Mouse (Mus musculus): ENCODE data around the gene Vopp1.
A peak's percentile ranks its signal among the peaks of the same experiment; 100 is the strongest.

The Vopp1 gene

DNA sequence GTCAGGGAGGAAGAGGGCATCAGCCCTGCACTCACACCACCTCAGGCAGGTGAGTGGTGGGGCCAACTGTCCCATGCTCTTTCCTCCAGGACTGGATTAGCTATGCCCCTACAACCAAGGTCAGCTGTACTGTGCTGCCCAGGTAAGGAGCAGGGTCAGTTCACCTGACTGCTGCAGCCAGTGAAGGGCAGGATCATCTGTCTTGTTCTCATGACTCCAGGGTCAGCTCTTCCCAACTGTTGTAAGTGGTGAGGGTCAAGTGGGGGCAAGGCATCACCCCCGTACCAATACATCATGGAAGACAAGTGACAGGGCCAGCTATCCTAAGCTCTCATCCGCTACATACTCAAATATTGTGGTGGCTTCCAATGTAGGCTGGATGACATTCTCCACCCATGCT, 80.8 kb downstream of the Vopp1 start:
- no peak overlapping the region for H3K4me3 ChIP-seq (replicated peaks; ENCODE audit: low read length)
- no peak for TF ChIP-seq POU5F1 (IDR thresholded peaks at IDR 0.05; ENCODE audit: borderline replicate concordance, low read length)
- TF ChIP-seq NANOG (IDR thresholded peaks at IDR 0.05; ENCODE audit: borderline replicate concordance, low read length) = no peak
- TF ChIP-seq CTCF (conservative IDR thresholded peaks at IDR 0.05; ENCODE audit: low read length) = no peak
- H3K4me1 ChIP-seq (replicated peaks; ENCODE audit: low read depth, low read length) = no peaks in the 10 kb centered on the region
- no peaks in the 10 kb centered on the region for H3K36me3 ChIP-seq (ENCODE audit: insufficient read depth, low read length)
- no peaks in the 10 kb centered on the region for H3K9me3 ChIP-seq (ENCODE audit: low read length)
- H3K27me3 ChIP-seq (ENCODE audit: insufficient read depth, low read length) = no peaks in the 10 kb centered on the region

DNA sequence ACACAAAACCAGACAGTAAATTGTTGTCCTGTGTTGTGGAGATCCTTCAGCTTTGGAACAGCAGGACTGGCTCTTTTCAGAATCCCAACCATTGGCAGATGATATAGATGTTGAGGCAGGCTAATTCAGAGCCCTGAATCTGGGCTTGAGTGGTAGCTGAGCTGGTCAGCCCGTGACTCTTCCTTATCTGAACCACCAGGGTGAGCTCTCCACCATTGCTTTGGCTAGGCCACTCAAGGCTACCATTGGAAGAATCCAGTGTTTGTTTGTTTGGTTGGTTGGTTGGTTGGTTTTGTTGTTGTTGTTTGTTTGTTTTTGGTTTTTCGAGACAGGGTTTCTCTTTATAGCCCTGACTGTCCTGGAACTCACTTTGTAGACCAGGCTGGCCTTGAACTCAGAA, 81.6 kb downstream of the Vopp1 start:
- Histone ChIP-seq H3K4me3 (replicated peaks; ENCODE audit: low read length) (no peak overlapping the region), H3K9me3 (ENCODE audit: low read length) (no peaks in the 10 kb centered on the region), H3K4me1 (replicated peaks; ENCODE audit: low read depth, low read length) (no peaks in the 10 kb centered on the region), H3K36me3 (ENCODE audit: insufficient read depth, low read length) (no peaks in the 10 kb centered on the region), H3K27me3 (ENCODE audit: insufficient read depth, low read length) (no peaks in the 10 kb centered on the region)
- no peak for TF ChIP-seq POU5F1 (IDR thresholded peaks at IDR 0.05; ENCODE audit: borderline replicate concordance, low read length)
- peak; percentile 8; the same call in 1 of the 2 replicates for TF ChIP-seq CTCF (conservative IDR thresholded peaks at IDR 0.05; ENCODE audit: low read length)
- no peak for TF ChIP-seq NANOG (IDR thresholded peaks at IDR 0.05; ENCODE audit: borderline replicate concordance, low read length)

DNA sequence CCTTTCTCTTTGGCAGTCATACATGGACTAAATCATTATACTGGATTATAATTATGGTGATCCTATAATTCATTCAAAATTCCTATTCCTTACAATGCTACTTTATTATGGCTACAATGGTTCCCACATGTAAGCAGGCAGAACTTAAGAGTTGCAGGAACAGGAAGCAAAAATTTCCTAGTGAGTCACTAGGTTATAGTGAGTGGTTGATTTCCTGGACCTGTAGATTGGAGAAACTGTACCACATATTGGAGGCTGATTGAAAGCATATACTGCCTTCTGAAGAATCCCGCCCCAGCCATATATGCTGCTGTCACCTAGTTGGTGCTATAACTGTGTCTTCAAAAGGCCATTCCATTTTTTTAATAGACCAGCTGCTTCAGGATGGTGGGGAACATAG, 82.2 kb downstream of the Vopp1 start:
- no peaks in the 10 kb centered on the region for H3K4me1 ChIP-seq (replicated peaks; ENCODE audit: low read depth, low read length)
- H3K9me3 ChIP-seq (ENCODE audit: low read length) = no peaks in the 10 kb centered on the region
- peaks cover 1% of the 10 kb centered on the region; the same call in 1 of the 2 replicates for H3K36me3 ChIP-seq (ENCODE audit: insufficient read depth, low read length)
- H3K4me3 ChIP-seq (replicated peaks; ENCODE audit: low read length) = no peak overlapping the region
- TF ChIP-seq NANOG (IDR thresholded peaks at IDR 0.05; ENCODE audit: borderline replicate concordance, low read length) (no peak), POU5F1 (IDR thresholded peaks at IDR 0.05; ENCODE audit: borderline replicate concordance, low read length) (no peak), CTCF (conservative IDR thresholded peaks at IDR 0.05; ENCODE audit: low read length) (no peak)
- H3K27me3 ChIP-seq (ENCODE audit: insufficient read depth, low read length) = no peaks in the 10 kb centered on the region

DNA sequence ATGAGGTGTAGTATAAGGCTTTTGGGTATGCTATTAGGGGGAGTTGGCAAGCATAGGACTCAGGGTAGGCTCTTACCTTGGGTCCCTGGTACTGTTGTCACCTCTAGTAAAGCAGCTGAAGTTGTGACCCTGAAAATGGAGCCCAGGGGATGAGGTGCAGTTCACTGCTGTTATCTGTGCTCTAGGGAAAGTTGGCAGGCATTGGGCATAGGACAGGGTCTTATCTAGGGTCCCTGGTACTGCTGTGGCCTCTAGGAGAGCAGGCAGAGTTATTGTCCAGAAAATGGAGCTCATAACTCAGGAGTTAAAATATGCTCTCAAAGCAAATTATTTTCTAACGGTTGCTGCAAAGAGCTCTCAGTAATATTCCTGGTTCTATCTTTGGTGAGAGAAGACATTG, 103.6 kb downstream of the Vopp1 start:
- TF ChIP-seq CTCF (conservative IDR thresholded peaks at IDR 0.05; ENCODE audit: low read length) (no peak), POU5F1 (IDR thresholded peaks at IDR 0.05; ENCODE audit: borderline replicate concordance, low read length) (no peak), NANOG (IDR thresholded peaks at IDR 0.05; ENCODE audit: borderline replicate concordance, low read length) (no peak)
- peaks cover under 1% of the 10 kb centered on the region; the same call in 1 of the 2 replicates for H3K36me3 ChIP-seq (ENCODE audit: insufficient read depth, low read length)
- H3K4me1 ChIP-seq (replicated peaks; ENCODE audit: low read depth, low read length) = no peaks in the 10 kb centered on the region
- no peaks in the 10 kb centered on the region for H3K9me3 ChIP-seq (ENCODE audit: low read length)
- H3K27me3 ChIP-seq (ENCODE audit: insufficient read depth, low read length) = no peaks in the 10 kb centered on the region
- H3K4me3 ChIP-seq (replicated peaks; ENCODE audit: low read length) = no peak overlapping the region

DNA sequence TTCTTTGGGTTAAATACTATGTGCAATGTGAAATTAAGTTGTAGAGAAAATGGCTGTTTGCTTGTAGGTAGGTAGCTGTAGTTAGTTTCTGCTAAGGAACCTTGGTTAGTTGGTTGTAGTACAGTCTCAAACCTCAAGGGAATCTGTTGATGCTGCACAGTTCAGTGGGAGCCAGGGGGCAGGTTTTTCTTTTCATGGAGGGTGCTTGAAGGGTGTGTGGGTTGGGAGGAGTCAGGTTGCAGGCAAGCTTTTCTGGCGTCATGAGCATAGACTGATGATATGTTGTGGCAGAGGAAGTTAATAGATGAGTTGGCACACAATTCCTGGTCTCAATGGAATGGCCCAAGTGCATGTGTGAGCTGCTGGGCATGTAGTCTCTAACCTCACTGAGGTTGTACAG, 113.2 kb downstream of the Vopp1 start:
- Histone ChIP-seq H3K4me3 (replicated peaks; ENCODE audit: low read length) (no peak overlapping the region), H3K4me1 (replicated peaks; ENCODE audit: low read depth, low read length) (no peaks in the 10 kb centered on the region), H3K9me3 (ENCODE audit: low read length) (no peaks in the 10 kb centered on the region), H3K27me3 (ENCODE audit: insufficient read depth, low read length) (no peaks in the 10 kb centered on the region), H3K36me3 (ENCODE audit: insufficient read depth, low read length) (no peaks in the 10 kb centered on the region)
- TF ChIP-seq NANOG (IDR thresholded peaks at IDR 0.05; ENCODE audit: borderline replicate concordance, low read length) = no peak
- no peak for TF ChIP-seq POU5F1 (IDR thresholded peaks at IDR 0.05; ENCODE audit: borderline replicate concordance, low read length)

DNA sequence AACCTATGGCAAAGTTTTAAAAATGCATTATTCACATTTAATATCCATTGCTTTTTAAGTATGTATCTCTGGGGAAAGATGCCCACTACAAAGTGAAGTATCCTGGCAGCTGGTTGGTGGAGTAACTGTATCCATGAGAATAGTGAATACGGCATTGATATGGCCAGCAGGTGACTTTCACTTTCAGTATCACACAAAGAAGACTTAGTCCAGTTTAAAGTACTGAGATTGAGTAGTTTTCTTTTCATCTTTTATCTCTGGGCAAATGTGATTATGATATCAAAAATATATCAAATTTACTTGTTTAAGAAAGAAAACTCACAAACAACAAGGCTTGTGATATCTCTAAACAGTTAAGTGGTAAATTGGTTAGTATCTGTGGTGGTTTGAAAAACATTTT, 118.2 kb downstream of the Vopp1 start:
- no peak overlapping the region for H3K4me3 ChIP-seq (replicated peaks; ENCODE audit: low read length)
- H3K9me3 ChIP-seq (ENCODE audit: low read length) = no peaks in the 10 kb centered on the region
- no peak for TF ChIP-seq CTCF (conservative IDR thresholded peaks at IDR 0.05; ENCODE audit: low read length)
- TF ChIP-seq POU5F1 (IDR thresholded peaks at IDR 0.05; ENCODE audit: borderline replicate concordance, low read length) = no peak
- TF ChIP-seq NANOG (IDR thresholded peaks at IDR 0.05; ENCODE audit: borderline replicate concordance, low read length) = no peak
- no peaks in the 10 kb centered on the region for H3K36me3 ChIP-seq (ENCODE audit: insufficient read depth, low read length)
- H3K4me1 ChIP-seq (replicated peaks; ENCODE audit: low read depth, low read length) = peaks cover 12% of the 10 kb centered on the region
- no peaks in the 10 kb centered on the region for H3K27me3 ChIP-seq (ENCODE audit: insufficient read depth, low read length)

DNA sequence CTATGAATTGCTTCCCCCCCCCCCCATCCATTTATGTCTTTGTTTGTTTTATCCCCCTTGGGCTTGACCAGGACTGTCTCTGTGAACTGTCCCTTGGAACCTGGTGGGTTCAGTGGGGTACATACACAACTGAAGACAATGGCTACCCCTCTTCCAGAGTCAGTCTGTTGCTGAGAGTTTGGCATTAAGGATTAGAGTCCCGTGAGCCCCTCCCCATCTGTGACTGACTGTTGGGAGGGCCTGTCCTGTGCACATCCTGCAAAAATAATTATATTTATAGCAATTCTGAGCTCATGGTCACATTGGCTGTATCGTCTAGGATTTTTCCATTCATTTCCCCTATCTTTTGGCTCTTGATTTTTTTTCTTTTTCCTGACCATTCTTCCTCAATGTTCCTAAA, 121.3 kb downstream of the Vopp1 start:
- TF ChIP-seq CTCF (conservative IDR thresholded peaks at IDR 0.05; ENCODE audit: low read length) = no peak
- TF ChIP-seq NANOG (IDR thresholded peaks at IDR 0.05; ENCODE audit: borderline replicate concordance, low read length) = no peak
- no peak for TF ChIP-seq POU5F1 (IDR thresholded peaks at IDR 0.05; ENCODE audit: borderline replicate concordance, low read length)
- H3K9me3 ChIP-seq (ENCODE audit: low read length) = no peaks in the 10 kb centered on the region
- H3K27me3 ChIP-seq (ENCODE audit: insufficient read depth, low read length) = no peaks in the 10 kb centered on the region
- no peaks in the 10 kb centered on the region for H3K36me3 ChIP-seq (ENCODE audit: insufficient read depth, low read length)
- peaks cover 14% of the 10 kb centered on the region for H3K4me1 ChIP-seq (replicated peaks; ENCODE audit: low read depth, low read length)
- H3K4me3 ChIP-seq (replicated peaks; ENCODE audit: low read length) = peak overlapping the region; percentile 84

DNA sequence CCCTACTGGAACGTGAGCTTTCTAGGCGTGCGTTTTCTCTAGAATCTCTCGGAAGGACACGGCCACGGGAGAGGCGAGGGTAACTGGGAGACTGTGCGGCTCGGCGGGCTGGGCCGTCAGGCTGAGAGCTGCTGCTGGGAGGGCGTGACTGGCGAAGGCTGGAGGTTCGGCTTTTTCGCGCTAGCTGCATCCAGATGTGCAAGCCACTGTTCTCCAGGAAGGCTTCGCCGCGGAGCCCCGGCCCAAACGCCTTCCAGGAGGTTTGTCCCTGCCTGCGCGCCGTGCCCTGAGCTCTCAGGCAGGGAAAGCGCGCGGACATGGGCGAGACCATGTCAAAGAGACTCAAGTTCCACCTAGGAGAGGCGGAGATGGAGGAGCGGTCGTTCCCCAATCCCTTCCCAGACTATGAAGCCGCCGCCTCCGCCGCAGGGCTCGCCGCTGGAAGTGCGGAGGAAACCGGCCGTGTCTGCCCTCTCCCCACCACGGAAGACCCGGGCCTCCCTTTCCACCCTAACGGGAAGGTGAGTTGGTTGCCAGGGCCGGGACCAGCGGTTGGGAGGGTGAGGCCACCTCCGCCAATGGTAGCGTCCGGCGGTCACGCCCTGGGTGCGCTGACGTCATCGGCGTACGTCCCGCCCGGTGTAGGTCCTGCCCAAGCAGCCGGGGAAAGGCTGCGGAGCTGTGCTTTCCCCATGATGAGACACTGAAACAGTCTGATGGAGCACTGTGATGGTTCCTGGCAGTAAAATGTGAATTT, 122.0 kb downstream of the Vopp1 start:
- peak overlapping the region; percentile 84 for H3K4me3 ChIP-seq (replicated peaks; ENCODE audit: low read length)
- peaks cover 14% of the 10 kb centered on the region for H3K4me1 ChIP-seq (replicated peaks; ENCODE audit: low read depth, low read length)
- H3K36me3 ChIP-seq (ENCODE audit: insufficient read depth, low read length) = no peaks in the 10 kb centered on the region
- H3K27me3 ChIP-seq (ENCODE audit: insufficient read depth, low read length) = no peaks in the 10 kb centered on the region
- TF ChIP-seq POU5F1 (IDR thresholded peaks at IDR 0.05; ENCODE audit: borderline replicate concordance, low read length) (no peak), NANOG (IDR thresholded peaks at IDR 0.05; ENCODE audit: borderline replicate concordance, low read length) (no peak), CTCF (conservative IDR thresholded peaks at IDR 0.05; ENCODE audit: low read length) (no peak)
- no peaks in the 10 kb centered on the region for H3K9me3 ChIP-seq (ENCODE audit: low read length)

DNA sequence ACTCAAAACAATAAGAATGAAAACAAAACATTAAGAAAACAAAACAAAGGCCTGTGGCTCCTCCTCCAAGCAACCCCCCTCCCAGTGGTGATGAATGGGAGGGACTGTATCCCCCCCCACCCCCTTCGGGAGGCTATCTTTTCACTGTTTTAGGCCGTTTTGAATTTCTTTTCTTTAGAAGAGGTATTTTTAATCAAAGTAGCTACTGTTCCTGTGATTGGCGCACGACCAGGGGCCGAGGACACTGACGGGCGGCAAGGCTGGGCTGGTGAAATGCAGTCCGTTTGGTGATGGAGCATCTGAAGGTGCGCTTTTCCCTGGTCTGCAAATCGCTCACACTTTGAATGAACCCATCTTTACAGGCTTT, 122.6 kb downstream of the Vopp1 start, which contains the start of gene Lancl2:
Gene Lancl2, plus strand, starts transcription at position 165 of the 367 bp plus-strand sequence.
- Histone ChIP-seq H3K27me3 (ENCODE audit: insufficient read depth, low read length) (no peaks in the 10 kb centered on the region), H3K36me3 (ENCODE audit: insufficient read depth, low read length) (no peaks in the 10 kb centered on the region), H3K9me3 (ENCODE audit: low read length) (no peaks in the 10 kb centered on the region), H3K4me3 (replicated peaks; ENCODE audit: low read length) (peak within 1 kb of the TSS; percentile 84), H3K4me1 (replicated peaks; ENCODE audit: low read depth, low read length) (peaks cover 14% of the 10 kb centered on the region)
- TF ChIP-seq NANOG (IDR thresholded peaks at IDR 0.05; ENCODE audit: borderline replicate concordance, low read length) (no peak), CTCF (conservative IDR thresholded peaks at IDR 0.05; ENCODE audit: low read length) (no peak), POU5F1 (IDR thresholded peaks at IDR 0.05; ENCODE audit: borderline replicate concordance, low read length) (no peak)

Measured in E14TG2a.4 (cell line).